Mouse (Mus musculus): ENCODE measurements around the gene Samd4b.
"Not testable (repeated sequence)": the region's sequence is repeated elsewhere in the genome, so short reads cannot be mapped to it uniquely, and the experiment has no call there.

Samd4b gene

GRCm38 (mm10) chr7:28597642-28598446 lies at the start of gene Samd4b, which contains the start of gene Pak4:
TSS of gene Samd4b (minus strand) at chr7:28598144.
TSS of gene Pak4 (minus strand) at chr7:28598185.
- DNase-seq (ENCODE audit: low spot score in 2 of 2) = peak; percentile 95 to 98

- no peak for DNase-seq (ENCODE audit: low spot score in 2 of 2)
Observed at GRCm38 (mm10) chr7:28647016-28647415, 49.1 kb upstream of the Samd4b start.

- DNase-seq (ENCODE audit: low spot score in 2 of 2) = no peak
Observed at GRCm38 (mm10) chr7:28645947-28646475, 48.1 kb upstream of the Samd4b start.

- DNase-seq (ENCODE audit: low spot score in 2 of 2) = no peak
Observed at GRCm38 (mm10) chr7:28645366-28645765, 47.4 kb upstream of the Samd4b start.

GRCm38 (mm10) chr7:28641546-28641945 lies 43.6 kb upstream of the Samd4b start:
- DNase-seq (ENCODE audit: low spot score in 2 of 2) = no peak

GRCm38 (mm10) chr7:28637511-28637910 lies 39.6 kb upstream of the Samd4b start:
- DNase-seq (ENCODE audit: low spot score in 2 of 2) = no peak

GRCm38 (mm10) chr7:28634128-28634527 lies 36.2 kb upstream of the Samd4b start:
- DNase-seq (ENCODE audit: low spot score in 2 of 2) = no peak

GRCm38 (mm10) chr7:28631073-28631472 lies 33.1 kb upstream of the Samd4b start, which contains the start of gene Acp7:
TSS of gene Acp7 (minus strand) at chr7:28631332.
- no peak for DNase-seq (ENCODE audit: low spot score in 2 of 2)

- no peak for DNase-seq (ENCODE audit: low spot score in 2 of 2)
Observed at GRCm38 (mm10) chr7:28624791-28625190, 26.8 kb upstream of the Samd4b start.

- no peak for DNase-seq (ENCODE audit: low spot score in 2 of 2)
Observed at GRCm38 (mm10) chr7:28619098-28619715, 21.3 kb upstream of the Samd4b start.

- no peak for DNase-seq (ENCODE audit: low spot score in 2 of 2)
Observed at GRCm38 (mm10) chr7:28605951-28606350, 8.0 kb upstream of the Samd4b start.

GRCm38 (mm10) chr7:28603788-28604187 lies 5.8 kb upstream of the Samd4b start:
- not testable (repeated sequence) for DNase-seq (ENCODE audit: low spot score in 2 of 2)

- no peak for DNase-seq (ENCODE audit: low spot score in 2 of 2)
Observed at GRCm38 (mm10) chr7:28603136-28603535, 5.2 kb upstream of the Samd4b start.

GRCm38 (mm10) chr7:28601668-28602067 lies 3.7 kb upstream of the Samd4b start:
- DNase-seq (ENCODE audit: low spot score in 2 of 2) = peak; percentile 47 to 62

- DNase-seq (ENCODE audit: low spot score in 2 of 2) = peak in 1 of 2 experiments; percentile 60
Observed at GRCm38 (mm10) chr7:28601029-28601428, 3.1 kb upstream of the Samd4b start.

- no peak for DNase-seq (ENCODE audit: low spot score in 2 of 2)
Observed at GRCm38 (mm10) chr7:28598951-28599350, 1.0 kb upstream of the Samd4b start.

GRCm38 (mm10) chr7:28597277-28597570 lies 720 bp downstream of the Samd4b start:
- no peak for DNase-seq (ENCODE audit: low spot score in 2 of 2)

GRCm38 (mm10) chr7:28596436-28597276 lies 1.3 kb downstream of the Samd4b start:
- no peak for DNase-seq (ENCODE audit: low spot score in 2 of 2)

- DNase-seq (ENCODE audit: low spot score in 2 of 2) = no peak
Observed at GRCm38 (mm10) chr7:28595751-28596435, 2.1 kb downstream of the Samd4b start.

- no peak for DNase-seq (ENCODE audit: low spot score in 2 of 2)
Observed at GRCm38 (mm10) chr7:28593206-28594111, 4.5 kb downstream of the Samd4b start.

Measured in frontal cortex, postnatal 25 days (tissue).